Mouse (Mus musculus): ENCODE data around the gene Mrrf. TPM values are rescaled to one million over a fixed set of nuclear protein-coding genes. Genes with fewer than 3 reads are reported as not detected.
A peak's percentile ranks its signal among the peaks of the same experiment; 100 is the strongest.
"Not testable (repeated sequence)": the region's sequence is repeated elsewhere in the genome, so short reads cannot be mapped to it uniquely, and the experiment has no call there.

Gene Mrrf
- polyA plus RNA-seq, 1 experiment from 2014 or later = 14.6 TPM

- H3K27me3 ChIP-seq (ENCODE audit: control insufficient read depth, insufficient read depth, low read depth, low read length) = peaks cover 25% of the 10 kb centered on the region
- no peaks in the 10 kb centered on the region for H3K4me1 ChIP-seq (ENCODE audit: control insufficient read depth, low read depth, low read length)
- H3K4me3 ChIP-seq (ENCODE audit: low read depth, low read length) = no peak overlapping the region
- H3K27ac ChIP-seq (ENCODE audit: low read length) = no peak overlapping the region
- peaks cover 9% of the 10 kb centered on the region for H3K36me3 ChIP-seq (ENCODE audit: control insufficient read depth, insufficient read depth)
- H3K9me3 ChIP-seq (replicated peaks; ENCODE audit: control insufficient read depth, low read length) = no peaks in the 10 kb centered on the region
- no peak overlapping the region for H3K4me2 ChIP-seq (ENCODE audit: low read depth, low read length)
- WGBS (ENCODE audit: insufficient replicate concordance) = 48% methylated on average over 3 of the region's 3 CpGs
- ATAC-seq (ENCODE audit: low read depth) = no peak
- H3K9ac ChIP-seq (ENCODE audit: low read depth, low read length) = no peak overlapping the region
Observed at GRCm38 (mm10) chr2:36112632-36113031, 23.6 kb upstream of the Mrrf start.

GRCm38 (mm10) chr2:36126795-36127429 is 9.3 kb upstream of the Mrrf start:
- H3K9me3 ChIP-seq (replicated peaks; ENCODE audit: control insufficient read depth, low read length) = no peaks in the 10 kb centered on the region
- H3K9ac ChIP-seq (ENCODE audit: low read depth, low read length) = no peak overlapping the region
- H3K4me1 ChIP-seq (ENCODE audit: control insufficient read depth, low read depth, low read length) = no peaks in the 10 kb centered on the region
- ATAC-seq (ENCODE audit: low read depth) = no peak
- no peak overlapping the region for H3K27ac ChIP-seq (ENCODE audit: low read length)
- H3K4me3 ChIP-seq (ENCODE audit: low read depth, low read length) = no peak overlapping the region
- peaks cover 28% of the 10 kb centered on the region for H3K36me3 ChIP-seq (ENCODE audit: control insufficient read depth, insufficient read depth)
- H3K4me2 ChIP-seq (ENCODE audit: low read depth, low read length) = no peak overlapping the region
- no peaks in the 10 kb centered on the region for H3K27me3 ChIP-seq (ENCODE audit: control insufficient read depth, insufficient read depth, low read depth, low read length)
- WGBS (ENCODE audit: insufficient replicate concordance) = 77% methylated on average over 9 of the region's 9 CpGs

- H3K36me3 ChIP-seq (ENCODE audit: control insufficient read depth, insufficient read depth) = peaks cover 23% of the 10 kb centered on the region
- 63% methylated on average over 4 of the region's 4 CpGs for WGBS (ENCODE audit: insufficient replicate concordance)
- H3K4me2 ChIP-seq (ENCODE audit: low read depth, low read length) = no peak overlapping the region
- no peak overlapping the region for H3K9ac ChIP-seq (ENCODE audit: low read depth, low read length)
- no peaks in the 10 kb centered on the region for H3K9me3 ChIP-seq (replicated peaks; ENCODE audit: control insufficient read depth, low read length)
- no peaks in the 10 kb centered on the region for H3K27me3 ChIP-seq (ENCODE audit: control insufficient read depth, insufficient read depth, low read depth, low read length)
- H3K4me1 ChIP-seq (ENCODE audit: control insufficient read depth, low read depth, low read length) = no peaks in the 10 kb centered on the region
- H3K4me3 ChIP-seq (ENCODE audit: low read depth, low read length) = no peak overlapping the region
- ATAC-seq (ENCODE audit: low read depth) = no peak
- no peak overlapping the region for H3K27ac ChIP-seq (ENCODE audit: low read length)
Observed at GRCm38 (mm10) chr2:36127973-36128372, 8.2 kb upstream of the Mrrf start.

GRCm38 (mm10) chr2:36129051-36129450 is 7.1 kb upstream of the Mrrf start:
- no peak for ATAC-seq (ENCODE audit: low read depth)
- Histone ChIP-seq H3K27ac (ENCODE audit: low read length) (no peak overlapping the region), H3K4me2 (ENCODE audit: low read depth, low read length) (no peak overlapping the region), H3K9me3 (replicated peaks; ENCODE audit: control insufficient read depth, low read length) (no peaks in the 10 kb centered on the region), H3K36me3 (ENCODE audit: control insufficient read depth, insufficient read depth) (peaks cover 33% of the 10 kb centered on the region), H3K4me1 (ENCODE audit: control insufficient read depth, low read depth, low read length) (no peaks in the 10 kb centered on the region), H3K9ac (ENCODE audit: low read depth, low read length) (no peak overlapping the region), H3K27me3 (ENCODE audit: control insufficient read depth, insufficient read depth, low read depth, low read length) (no peaks in the 10 kb centered on the region), H3K4me3 (ENCODE audit: low read depth, low read length) (no peak overlapping the region)
- 70% methylated on average over 3 of the region's 3 CpGs for WGBS (ENCODE audit: insufficient replicate concordance)

GRCm38 (mm10) chr2:36135887-36136286 is 302 bp upstream of the Mrrf start:
- no peaks in the 10 kb centered on the region for H3K9me3 ChIP-seq (replicated peaks; ENCODE audit: control insufficient read depth, low read length)
- under 1% methylated on average over 4 of the region's 4 CpGs for WGBS (ENCODE audit: insufficient replicate concordance)
- peak overlapping the region; percentile 92 for H3K4me3 ChIP-seq (ENCODE audit: low read depth, low read length)

GRCm38 (mm10) chr2:36139096-36139495 is 2.9 kb downstream of the Mrrf start:
- no peaks in the 10 kb centered on the region for H3K27me3 ChIP-seq (ENCODE audit: control insufficient read depth, insufficient read depth, low read depth, low read length)
- 68% methylated on average over 2 of the region's 2 CpGs for whole genome bisulfite sequencing (ENCODE audit: insufficient replicate concordance)
- no peak overlapping the region for H3K27ac ChIP-seq (ENCODE audit: low read length)
- H3K4me2 ChIP-seq (ENCODE audit: low read depth, low read length) = no peak overlapping the region
- H3K9me3 ChIP-seq (replicated peaks; ENCODE audit: control insufficient read depth, low read length) = no peaks in the 10 kb centered on the region
- peaks cover 11% of the 10 kb centered on the region for H3K4me1 ChIP-seq (ENCODE audit: control insufficient read depth, low read depth, low read length)
- ATAC-seq (ENCODE audit: low read depth) = no peak
- no peak overlapping the region for H3K9ac ChIP-seq (ENCODE audit: low read depth, low read length)
- H3K4me3 ChIP-seq (ENCODE audit: low read depth, low read length) = no peak overlapping the region
- peaks cover 2% of the 10 kb centered on the region; the same call in 1 of the 2 replicates for H3K36me3 ChIP-seq (ENCODE audit: control insufficient read depth, insufficient read depth)

More at GRCm38 (mm10) chr2:36135887-36136286, 302 bp upstream of the Mrrf start:
- Histone ChIP-seq H3K27me3 (ENCODE audit: control insufficient read depth, insufficient read depth, low read depth, low read length) (no peaks in the 10 kb centered on the region), H3K4me1 (ENCODE audit: control insufficient read depth, low read depth, low read length) (peaks cover 11% of the 10 kb centered on the region), H3K36me3 (ENCODE audit: control insufficient read depth, insufficient read depth) (peaks cover 21% of the 10 kb centered on the region), H3K27ac (ENCODE audit: low read length) (peak overlapping the region; percentile 85), H3K9ac (ENCODE audit: low read depth, low read length) (peak overlapping the region; percentile 88), H3K4me2 (ENCODE audit: low read depth, low read length) (peak overlapping the region; percentile 62)
- no peak for ATAC-seq (ENCODE audit: low read depth)

GRCm38 (mm10) chr2:36148876-36149365 is 12.7 kb downstream of the Mrrf start:
- H3K4me2 ChIP-seq (ENCODE audit: low read depth, low read length) = no peak overlapping the region
- H3K27ac ChIP-seq (ENCODE audit: low read length) = no peak overlapping the region
- no peaks in the 10 kb centered on the region for H3K9me3 ChIP-seq (replicated peaks; ENCODE audit: control insufficient read depth, low read length)
- WGBS (ENCODE audit: insufficient replicate concordance) = 83% methylated on average over 7 of the region's 7 CpGs
- H3K4me1 ChIP-seq (ENCODE audit: control insufficient read depth, low read depth, low read length) = no peaks in the 10 kb centered on the region
- no peak overlapping the region for H3K4me3 ChIP-seq (ENCODE audit: low read depth, low read length)
- ATAC-seq (ENCODE audit: low read depth) = no peak
- H3K36me3 ChIP-seq (ENCODE audit: control insufficient read depth, insufficient read depth) = peaks cover 11% of the 10 kb centered on the region; the same call in 1 of the 2 replicates
- H3K27me3 ChIP-seq (ENCODE audit: control insufficient read depth, insufficient read depth, low read depth, low read length) = no peaks in the 10 kb centered on the region
- no peak overlapping the region for H3K9ac ChIP-seq (ENCODE audit: low read depth, low read length)

- WGBS (ENCODE audit: insufficient replicate concordance) = 80% methylated on average over 4 of the region's 4 CpGs
- ATAC-seq (ENCODE audit: low read depth); H3K27ac ChIP-seq (ENCODE audit: low read length); H3K9me3 ChIP-seq (replicated peaks; ENCODE audit: control insufficient read depth, low read length); H3K9ac ChIP-seq (ENCODE audit: low read depth, low read length); H3K4me3 ChIP-seq (ENCODE audit: low read depth, low read length); H3K4me1 ChIP-seq (ENCODE audit: control insufficient read depth, low read depth, low read length); H3K27me3 ChIP-seq (ENCODE audit: control insufficient read depth, insufficient read depth, low read depth, low read length); H3K4me2 ChIP-seq (ENCODE audit: low read depth, low read length): not testable (repeated sequence)
- peaks cover 13% of the 10 kb centered on the region; the same call in 1 of the 2 replicates for H3K36me3 ChIP-seq (ENCODE audit: control insufficient read depth, insufficient read depth)
Observed at GRCm38 (mm10) chr2:36152401-36152800, 16.2 kb downstream of the Mrrf start.

- no peak for ATAC-seq (ENCODE audit: low read depth)
- no peaks in the 10 kb centered on the region for H3K4me1 ChIP-seq (ENCODE audit: control insufficient read depth, low read depth, low read length)
- no peak overlapping the region for H3K4me3 ChIP-seq (ENCODE audit: low read depth, low read length)
- H3K27me3 ChIP-seq (ENCODE audit: control insufficient read depth, insufficient read depth, low read depth, low read length) = no peaks in the 10 kb centered on the region
- no peak overlapping the region for H3K4me2 ChIP-seq (ENCODE audit: low read depth, low read length)
- no peak overlapping the region for H3K9ac ChIP-seq (ENCODE audit: low read depth, low read length)
- H3K9me3 ChIP-seq (replicated peaks; ENCODE audit: control insufficient read depth, low read length) = no peaks in the 10 kb centered on the region
- peaks cover 7% of the 10 kb centered on the region; the same call in 1 of the 2 replicates for H3K36me3 ChIP-seq (ENCODE audit: control insufficient read depth, insufficient read depth)
- 76% methylated on average over 1 of the region's 1 CpGs for WGBS (ENCODE audit: insufficient replicate concordance)
- no peak overlapping the region for H3K27ac ChIP-seq (ENCODE audit: low read length)
Observed at GRCm38 (mm10) chr2:36157461-36157860, 21.3 kb downstream of the Mrrf start.

Data from liver, embryonic 16.5 days (tissue).